Mouse (Mus musculus): ENCODE results near the gene Arrdc5. TPM values are rescaled to one million over a fixed set of nuclear protein-coding genes. Genes with fewer than 3 reads are reported as not detected.
A peak's percentile ranks its signal among the peaks of the same experiment; 100 is the strongest.

The Arrdc5 gene
- total RNA-seq, 2 experiments from 2014 or later = not detected

GRCm38 (mm10) chr17:56285995-56286394 is 14.1 kb downstream of the Arrdc5 start:
- H3K27ac ChIP-seq = peak overlapping the region; percentile 69
- DNase-seq = peak; percentile 64
- intact Hi-C loops (cut with DNase I) = no loop called here
- H3K4me3 ChIP-seq = 0 out of 2 replicates have a peak overlapping the region, but pooled peaks have one; percentile 4
- TF ChIP-seq CTCF (IDR thresholded peaks at IDR 0.05) = no peak

GRCm38 (mm10) chr17:56283316-56283715 is 16.8 kb downstream of the Arrdc5 start:
- intact Hi-C loops (cut with DNase I) = no loop called here
- no peak for DNase-seq
- TF ChIP-seq CTCF (IDR thresholded peaks at IDR 0.05) = no peak
- H3K27ac ChIP-seq = peak overlapping the region; percentile 38
- no peak overlapping the region for H3K4me3 ChIP-seq

- DNase-seq = no peak
- Histone ChIP-seq H3K4me3 (no peak overlapping the region), H3K27ac (peak overlapping the region; percentile 38)
- no peak for TF ChIP-seq CTCF (IDR thresholded peaks at IDR 0.05)
- intact Hi-C loops (cut with DNase I) = no loop called here
Measured at GRCm38 (mm10) chr17:56282802-56283201, 17.3 kb downstream of the Arrdc5 start.

GRCm38 (mm10) chr17:56281193-56281592 is 18.9 kb downstream of the Arrdc5 start:
- no peak for DNase-seq
- Histone ChIP-seq H3K4me3 (no peak overlapping the region), H3K27ac (no peak overlapping the region)
- intact Hi-C loops (cut with DNase I) = no loop called here
- TF ChIP-seq CTCF (IDR thresholded peaks at IDR 0.05) = no peak

- intact Hi-C loops (cut with DNase I) = no loop called here
- peak; percentile 82 for DNase-seq
Measured at GRCm38 (mm10) chr17:56279481-56280155, 20.5 kb downstream of the Arrdc5 start.

GRCm38 (mm10) chr17:56278340-56278739 is 21.7 kb downstream of the Arrdc5 start:
- H3K4me3 ChIP-seq = no peak overlapping the region
- TF ChIP-seq CTCF (IDR thresholded peaks at IDR 0.05) = no peak
- intact Hi-C loops (cut with DNase I) = no loop called here
- DNase-seq = no peak
- H3K27ac ChIP-seq = peak overlapping the region; percentile 95

More at GRCm38 (mm10) chr17:56279481-56280155, 20.5 kb downstream of the Arrdc5 start:
- Histone ChIP-seq H3K4me3 (no peak overlapping the region), H3K27ac (peak overlapping the region; percentile 95)
- TF ChIP-seq CTCF (IDR thresholded peaks at IDR 0.05) = no peak

- peak overlapping the region; percentile 86 for H3K4me3 ChIP-seq
- H3K27ac ChIP-seq = peak overlapping the region; percentile 95
- DNase-seq = peak; percentile 26
- no peak for TF ChIP-seq CTCF (IDR thresholded peaks at IDR 0.05)
- intact Hi-C loops (cut with DNase I) = no loop called here
Measured at GRCm38 (mm10) chr17:56277567-56277893, 22.6 kb downstream of the Arrdc5 start.

- peak; percentile 95 for DNase-seq
- peak within 1 kb of the TSS; percentile 86 for H3K4me3 ChIP-seq
- H3K27ac ChIP-seq = peak within 1 kb of the TSS; percentile 95
- intact Hi-C loops (cut with DNase I) = no loop called here
- peak; percentile 47 for TF ChIP-seq CTCF (IDR thresholded peaks at IDR 0.05)
Measured at GRCm38 (mm10) chr17:56276643-56277566, 23.2 kb downstream of the Arrdc5 start, which contains the start of gene Ticam1. TSS of gene Ticam1 (minus strand) at chr17:56276786.

GRCm38 (mm10) chr17:56275842-56276480 is 24.1 kb downstream of the Arrdc5 start:
- H3K4me3 ChIP-seq = peak overlapping the region; percentile 86
- TF ChIP-seq CTCF (IDR thresholded peaks at IDR 0.05) = no peak
- intact Hi-C loops (cut with DNase I) = no loop called here
- H3K27ac ChIP-seq = peak overlapping the region; percentile 95
- peak; percentile 54 for DNase-seq

- intact Hi-C loops (cut with DNase I) = no loop called here
- Histone ChIP-seq H3K4me3 (no peak overlapping the region), H3K27ac (peak overlapping the region; percentile 54)
- no peak for DNase-seq
- no peak for TF ChIP-seq CTCF (IDR thresholded peaks at IDR 0.05)
Measured at GRCm38 (mm10) chr17:56273986-56274385, 26.1 kb downstream of the Arrdc5 start.

GRCm38 (mm10) chr17:56273482-56273881 is 26.6 kb downstream of the Arrdc5 start:
- Histone ChIP-seq H3K4me3 (no peak overlapping the region), H3K27ac (peak overlapping the region; percentile 49)
- no peak for TF ChIP-seq CTCF (IDR thresholded peaks at IDR 0.05)
- no peak for DNase-seq
- intact Hi-C loops (cut with DNase I) = no loop called here

- no peak for DNase-seq
- intact Hi-C loops (cut with DNase I) = no loop called here
- no peak for TF ChIP-seq CTCF (IDR thresholded peaks at IDR 0.05)
- Histone ChIP-seq H3K27ac (0 out of 2 replicates have a peak overlapping the region, but pooled peaks have one; percentile 49), H3K4me3 (no peak overlapping the region)
Measured at GRCm38 (mm10) chr17:56272644-56273043, 27.4 kb downstream of the Arrdc5 start.

Measured in gastrocnemius, adult 2 months (tissue).